Mouse (Mus musculus) heart, adult 11 months (tissue): Measurements from ENCODE around the gene Slc12a8.

Source experiments
- DNase-seq: peaks from one replicate; pipeline ENCODE4 v3.0.0; 2022

Gene Slc12a8

DNA sequence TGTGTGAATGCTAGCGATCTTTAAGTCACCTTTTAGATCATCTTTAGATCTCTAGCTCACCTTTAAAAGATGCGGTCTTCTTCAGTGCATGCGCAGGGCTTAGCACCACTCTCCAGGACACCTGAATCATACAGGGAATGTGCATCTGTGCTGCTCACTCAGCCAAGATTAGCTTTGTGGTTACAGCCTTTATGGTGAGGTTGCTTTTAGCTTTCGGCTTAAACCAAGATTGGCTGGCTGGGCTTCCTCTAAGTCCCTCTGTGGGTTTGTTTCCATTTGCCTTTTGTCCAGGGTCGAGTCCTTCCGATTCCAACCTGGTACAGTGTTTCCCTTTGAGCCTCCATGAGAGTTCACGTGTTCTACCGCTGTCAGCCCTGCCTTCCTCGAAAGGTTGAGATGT, 187.2 kb downstream of the Slc12a8 start:
- DNase-seq = no peak

DNA sequence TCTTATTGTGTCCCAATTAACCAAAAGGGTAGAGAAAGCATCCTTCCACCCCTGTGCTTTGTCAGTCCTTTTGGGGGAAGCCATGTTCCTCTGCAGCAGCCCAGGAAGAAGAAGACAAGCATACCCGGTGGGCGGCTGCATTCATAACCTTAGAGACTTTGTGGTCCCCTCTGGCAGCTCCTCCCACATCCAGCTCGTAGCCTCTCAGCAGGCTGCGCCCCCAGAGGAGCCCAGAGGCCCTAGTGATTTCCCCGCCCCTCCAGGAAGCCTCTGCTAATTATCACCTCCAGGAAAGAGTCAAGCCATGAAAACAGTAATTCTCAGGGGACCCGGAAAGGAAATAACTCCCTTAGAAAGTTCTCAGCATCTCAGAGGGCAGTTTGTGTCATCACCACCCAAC, 188.1 kb downstream of the Slc12a8 start:
- peak; percentile 99 for DNase-seq

DNA sequence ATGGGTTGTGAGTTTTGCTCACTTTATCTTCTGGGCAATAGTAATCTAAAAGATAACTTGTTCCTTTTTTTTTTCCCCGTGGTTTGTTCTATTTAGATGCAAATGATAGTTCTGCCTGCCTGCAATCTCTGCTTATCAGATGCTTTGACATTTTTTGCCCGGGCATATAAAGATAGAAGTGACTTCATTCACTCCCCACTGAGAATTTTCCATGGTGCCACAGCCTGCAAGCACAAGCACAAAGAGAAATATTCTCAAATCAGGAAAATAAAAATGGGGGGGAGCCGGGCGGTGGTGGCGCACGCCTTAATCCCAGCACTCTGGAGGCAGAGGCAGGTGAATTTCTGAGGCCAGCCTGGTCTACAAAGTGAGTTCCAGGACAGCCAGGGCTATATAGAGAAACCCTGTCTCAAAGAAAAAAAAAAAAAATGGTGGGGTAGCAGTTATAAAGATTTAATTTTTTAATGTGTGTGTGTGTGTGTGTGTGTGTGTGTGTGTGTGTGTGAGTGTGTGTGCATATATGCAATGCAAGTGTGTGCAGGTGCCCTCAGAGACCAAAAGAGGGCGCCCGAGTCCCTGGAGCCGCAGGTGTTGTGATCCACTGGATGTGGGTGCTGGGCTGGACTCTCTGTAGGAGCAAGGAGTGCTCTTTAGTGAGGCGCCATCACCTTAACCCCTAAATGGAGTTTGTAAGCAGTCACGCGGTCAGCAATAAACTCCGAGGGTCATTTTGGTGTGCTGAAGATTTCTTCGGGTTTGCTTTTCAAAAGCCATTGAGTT, 189.2 kb downstream of the Slc12a8 start:
- no peak for DNase-seq

DNA sequence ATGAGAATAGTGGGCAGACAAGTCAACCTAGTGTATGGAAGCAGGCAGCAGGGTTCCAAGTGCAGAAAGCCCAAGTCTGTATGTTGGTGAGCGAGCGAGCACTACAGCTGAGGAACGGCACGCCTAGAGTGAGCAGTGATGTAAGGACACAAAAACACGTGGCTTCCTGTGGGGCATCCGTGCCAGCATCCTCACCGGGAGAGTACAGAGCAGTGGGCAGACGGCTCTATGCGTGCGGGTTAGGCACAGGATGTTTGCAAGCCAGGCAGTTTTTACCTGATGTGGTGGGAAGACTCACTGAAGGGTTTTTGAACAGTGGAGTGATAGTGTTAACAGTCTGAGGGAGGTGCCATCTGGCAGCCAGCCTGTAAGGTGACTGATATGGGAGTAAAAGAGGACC, 190.9 kb downstream of the Slc12a8 start:
- DNase-seq = no peak

DNA sequence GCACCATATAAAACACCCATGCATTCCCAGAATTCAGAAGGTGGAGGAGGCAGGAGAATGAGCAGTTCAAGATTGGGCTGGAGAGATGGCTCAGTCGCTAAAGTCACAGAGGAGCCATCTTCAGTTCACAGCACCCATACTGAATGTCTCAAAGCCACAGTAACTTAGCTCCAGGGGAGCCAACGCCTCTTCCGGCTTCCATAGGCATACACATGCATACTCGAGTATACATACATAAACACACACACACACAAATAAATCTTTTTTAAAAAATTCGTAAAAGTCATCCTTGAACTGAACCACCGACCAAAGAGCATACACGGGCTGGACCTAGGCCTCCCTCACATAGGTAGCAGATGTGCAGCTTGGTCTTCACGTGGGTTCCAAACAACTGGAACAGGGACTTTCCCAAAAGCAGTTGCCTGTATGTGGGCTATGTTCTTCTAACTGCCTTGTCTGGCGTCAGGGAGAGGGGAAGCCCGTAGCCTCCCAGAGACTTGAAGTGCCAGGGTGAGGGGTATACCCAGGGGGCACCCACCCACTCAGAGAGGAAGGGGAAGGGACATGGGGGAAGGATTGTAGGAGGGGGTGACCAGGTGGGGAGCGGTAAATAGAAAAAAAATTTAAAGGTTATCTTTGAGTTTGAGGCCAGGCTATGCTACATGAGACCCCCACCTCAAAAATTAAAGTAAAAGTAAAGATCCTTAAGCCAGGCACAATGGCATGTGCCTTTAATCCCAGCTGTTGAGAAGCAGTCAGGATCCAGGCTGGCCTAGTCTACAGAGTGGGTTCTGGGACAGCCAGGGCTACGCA, 191.7 kb downstream of the Slc12a8 start:
- DNase-seq = no peak
